Mouse (Mus musculus) heart, postnatal 14 days (tissue): ENCODE results near the gene Grin2d. TPM values are rescaled to one million over a fixed set of nuclear protein-coding genes. Genes with fewer than 3 reads are reported as not detected.
"Not testable (repeated sequence)": the region's sequence is repeated elsewhere in the genome, so short reads cannot be mapped to it uniquely, and the experiment has no call there.

Experiments
- DNase-seq, 2 experiments: peaks; one replicate each; pipeline ENCODE4 v3.0.0; 2021 to 2022
- intact Hi-C: fragments of 180-260 bp; cut with DNase I; formaldehyde crosslinking; loops from one replicate; pipeline ENCODE4 v1.15.1; 2025
- total RNA-seq, 2 experiments: library from RNA; stranded (reverse); gene quantifications; 2 replicates each; pipeline ENCODE4 v1.2.3; 2021

Gene Grin2d
- total RNA-seq, 2 experiments from 2014 or later: 0.34 to 0.41 TPM

GRCm38 (mm10) chr7:45902481-45903002, 24.4 kb upstream of the Grin2d start:
- intact Hi-C loops: no loop called here
- no peak for DNase-seq

- intact Hi-C loops: no loop called here
- no peak for DNase-seq
These were observed 23.4 kb upstream of the Grin2d start for GRCm38 (mm10) chr7:45901562-45901961.

- intact Hi-C loops: not testable (repeated sequence)
These were observed 19.9 kb upstream of the Grin2d start for GRCm38 (mm10) chr7:45898125-45898524.

DNA sequence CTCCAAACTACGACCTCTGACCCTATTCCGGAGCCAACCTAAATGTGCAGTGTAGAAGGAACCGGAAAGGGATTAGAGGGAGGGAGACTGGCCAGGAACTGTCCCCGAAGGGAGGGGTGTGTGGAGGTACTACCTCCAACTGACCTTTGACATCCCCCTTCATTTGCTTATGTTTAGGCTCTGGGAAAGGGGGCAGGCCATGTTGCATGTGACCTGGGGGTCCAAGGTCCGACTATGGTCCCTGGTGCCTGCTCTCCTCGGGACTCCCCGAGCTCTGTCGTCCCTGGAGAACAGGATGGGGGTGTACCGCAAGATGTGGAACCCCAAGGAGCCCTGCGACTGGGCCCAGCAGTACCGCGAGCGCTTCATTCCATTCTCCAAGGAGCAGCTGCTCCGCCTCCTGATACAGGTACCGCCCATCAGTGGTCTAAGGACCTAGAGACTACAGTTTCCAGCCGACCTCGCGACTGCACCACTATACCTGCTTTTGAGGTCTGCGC, 19.1 kb upstream of the Grin2d start:
- DNase-seq: peak; percentile 44 to 61
- intact Hi-C loops: loop anchor here (2.0 kb wide), 2 partner anchors 23 to 25 kb away; partner anchors contain the start of genes Emp3 and Kdelr1

More at GRCm38 (mm10) chr7:45898125-45898524, 19.9 kb upstream of the Grin2d start:
- DNase-seq: not testable (repeated sequence)

DNA sequence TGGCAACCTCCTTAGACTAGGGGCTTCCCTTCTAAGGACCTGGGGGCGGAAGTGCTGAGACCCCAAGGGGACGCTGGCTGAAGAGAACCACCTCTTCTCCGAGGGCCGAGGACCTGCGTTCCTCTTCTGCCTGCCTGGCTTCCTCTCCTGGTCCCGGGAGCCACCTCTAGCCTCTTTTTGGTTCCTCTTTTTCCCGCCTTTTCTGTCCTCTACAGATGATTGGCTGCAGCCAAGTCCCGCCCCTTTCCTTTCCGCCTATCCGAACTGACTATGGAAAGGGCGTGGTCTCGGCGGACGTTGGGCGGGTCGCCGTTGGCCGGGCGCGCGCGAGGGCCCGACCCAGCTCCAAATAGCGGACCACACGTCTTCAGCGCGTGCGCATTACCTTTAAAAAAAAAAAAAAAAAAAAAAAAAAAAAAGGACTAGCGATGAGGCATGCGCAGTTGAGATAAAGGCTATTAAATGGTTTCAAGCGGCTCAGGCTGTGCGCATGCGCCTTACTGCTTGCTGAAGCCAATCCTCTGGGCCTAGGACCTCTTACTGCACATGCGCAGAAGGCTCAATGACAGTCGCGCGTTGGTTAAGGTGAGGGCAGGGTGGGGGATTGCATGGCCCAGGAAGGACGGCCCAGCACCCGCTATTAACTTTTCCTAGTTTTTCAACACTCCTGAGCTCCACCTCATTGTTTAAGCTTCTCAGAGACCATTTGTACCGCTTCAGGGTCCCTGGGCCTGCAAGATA, 18.5 kb upstream of the Grin2d start, which contains the start of the genes Syngr4 and Tmem143:
Syngr4 (minus strand) TSS at position 198 of the 741 bp plus-strand sequence.
Tmem143 (plus strand) TSS at position 425 of the 741 bp plus-strand sequence.
- intact Hi-C loops: loop anchor here (2.0 kb wide), 2 partner anchors 24 kb away; partner anchors contain the start of genes Emp3 and Kdelr1

DNA sequence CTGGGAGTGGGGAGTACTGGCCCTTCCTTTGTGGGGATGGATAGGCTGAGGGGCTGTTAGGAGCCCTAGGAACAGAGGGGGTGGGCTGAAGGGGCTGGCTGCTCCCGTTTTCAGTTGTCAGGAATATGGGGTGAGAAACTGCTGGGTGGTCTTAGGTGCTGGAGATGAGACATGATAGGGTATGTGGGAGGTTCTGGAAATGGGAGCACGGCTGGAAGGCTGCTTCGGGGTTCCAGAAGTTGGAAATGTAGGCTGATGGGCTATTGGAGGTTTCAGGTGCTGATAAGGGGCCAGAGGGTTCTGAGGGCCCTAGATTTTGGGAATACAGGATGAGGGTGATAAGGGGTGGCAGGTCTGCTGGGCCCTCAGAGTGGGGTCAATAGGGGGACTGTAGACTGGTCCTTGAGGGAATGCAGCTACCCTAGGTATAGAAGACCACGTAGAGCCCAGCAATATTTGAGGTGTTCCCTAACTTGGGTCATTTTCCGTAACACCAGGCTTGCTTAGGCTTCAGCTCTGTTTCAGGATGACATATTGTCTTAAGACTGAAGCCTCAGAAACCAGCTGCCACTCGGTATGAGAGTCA, 17.8 kb upstream of the Grin2d start:
- no peak for DNase-seq
- intact Hi-C loops: loop anchor here (2.0 kb wide), 2 partner anchors 23 to 25 kb away; partner anchors contain the start of genes Emp3 and Kdelr1

More for the DNA sequence above, 18.5 kb upstream of the Grin2d start, which contains the start of the genes Syngr4 and Tmem143:
- peak; percentile 97 for DNase-seq

GRCm38 (mm10) chr7:45892651-45893050, 14.5 kb upstream of the Grin2d start:
- no peak for DNase-seq
- intact Hi-C loops: no loop called here

DNA sequence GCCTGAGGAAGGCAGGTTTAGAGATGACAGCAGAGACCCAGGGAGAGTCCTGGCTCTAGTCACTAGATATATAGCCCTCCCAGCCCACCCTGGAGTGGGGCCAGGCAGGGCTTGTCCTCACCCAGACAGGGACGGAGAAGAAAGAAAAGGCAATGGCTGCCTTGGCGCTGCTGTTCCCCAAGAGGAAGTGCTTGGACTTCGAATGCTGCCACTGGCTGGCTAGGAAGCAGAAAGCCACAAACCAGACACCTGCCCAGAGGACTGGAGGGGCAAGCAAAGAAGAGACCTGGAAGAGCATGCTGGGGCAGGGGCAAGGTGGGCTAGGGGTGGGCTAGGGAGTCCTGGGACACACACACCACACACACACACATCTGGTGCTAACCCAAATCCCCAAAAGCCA, 9.1 kb upstream of the Grin2d start:
- intact Hi-C loops: no loop called here

DNA sequence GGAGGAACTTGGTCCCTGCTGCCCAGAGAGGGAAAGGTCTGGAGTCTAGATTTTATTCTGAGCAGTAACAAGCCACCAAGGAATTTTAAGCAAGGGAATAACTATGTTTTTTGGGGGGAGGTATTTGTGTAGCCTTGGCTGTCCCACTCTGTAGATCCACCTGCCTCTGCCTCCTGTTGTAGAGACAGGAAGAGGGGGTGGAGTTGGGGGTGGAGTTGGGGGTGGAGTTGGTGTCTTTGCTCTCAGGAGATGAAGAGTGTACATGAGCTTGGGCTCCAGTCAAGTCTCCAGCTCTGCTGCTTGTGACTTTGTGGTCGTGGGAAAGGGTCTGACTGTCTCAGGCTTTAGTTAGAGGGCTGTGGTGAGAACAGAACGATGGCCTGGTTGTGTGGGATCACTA, 2.8 kb upstream of the Grin2d start:
- intact Hi-C loops: no loop called here

More for the DNA sequence above, 9.1 kb upstream of the Grin2d start:
- no peak for DNase-seq

GRCm38 (mm10) chr7:45880531-45880930, 2.4 kb upstream of the Grin2d start:
- no peak for DNase-seq
- intact Hi-C loops: no loop called here

More for the DNA sequence above, 2.8 kb upstream of the Grin2d start:
- no peak for DNase-seq

DNA sequence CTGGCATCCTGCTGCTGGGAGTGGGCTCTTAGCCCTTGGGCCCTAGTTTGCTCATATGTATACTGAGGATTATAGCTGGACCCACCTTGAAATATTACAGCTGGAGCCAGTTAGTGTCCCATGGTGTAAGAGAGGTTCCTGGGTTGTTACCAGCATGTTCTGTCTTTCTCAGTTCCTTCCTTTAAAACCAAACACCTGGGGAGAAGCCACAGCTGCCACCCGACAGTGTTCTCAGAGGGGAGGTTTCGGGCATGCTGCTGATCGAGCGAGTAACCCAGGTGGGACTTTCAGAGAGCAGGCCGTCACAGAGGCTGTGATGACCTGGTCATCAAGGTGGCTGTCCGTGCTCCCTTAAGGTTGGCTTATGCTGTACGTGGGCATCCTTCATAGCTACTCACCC, 1.3 kb downstream of the Grin2d start:
- intact Hi-C loops: no loop called here

DNA sequence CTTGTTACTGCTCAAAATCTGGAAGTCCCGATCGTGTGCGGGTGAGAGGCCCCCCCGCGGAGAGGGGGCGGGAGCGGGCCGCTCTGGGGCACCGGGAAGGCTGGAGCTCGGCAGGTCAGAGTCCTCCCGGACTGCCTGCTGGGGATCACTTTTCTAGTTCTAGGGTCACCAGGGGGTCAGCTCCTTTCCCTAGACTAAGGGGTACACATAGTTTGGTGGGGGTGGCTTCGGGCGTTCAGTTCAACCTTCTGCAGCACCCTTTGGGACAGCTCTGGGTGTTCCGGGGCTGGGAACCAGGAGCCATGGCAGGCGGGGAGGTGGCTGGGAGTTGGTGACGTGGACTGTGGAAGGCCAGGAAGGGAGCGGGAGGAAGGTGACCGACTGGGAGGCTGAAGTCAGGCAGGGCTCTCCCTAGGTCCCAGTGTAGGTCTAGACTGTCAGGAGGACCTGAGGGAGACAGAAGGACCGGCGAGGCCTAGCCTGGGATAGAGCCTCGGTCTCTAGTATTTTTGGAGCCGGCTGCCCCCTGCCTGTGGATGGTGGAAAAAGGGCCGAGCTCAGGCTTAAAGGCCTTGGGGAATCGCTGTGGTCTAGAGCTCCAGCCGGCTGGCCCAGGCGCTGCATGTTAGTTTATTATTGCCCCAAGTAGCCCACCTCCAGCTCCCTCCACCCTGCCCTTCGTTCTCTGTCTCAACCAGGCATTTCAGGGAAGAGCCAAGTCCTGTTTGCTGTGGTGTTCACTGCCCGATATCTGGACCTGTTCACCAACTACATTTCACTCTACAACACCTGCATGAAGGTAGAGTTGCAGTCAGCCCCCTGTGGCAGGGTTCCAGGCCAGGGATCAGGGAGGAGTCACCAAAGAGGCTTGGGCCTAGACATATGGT, 4.9 kb downstream of the Grin2d start:
- intact Hi-C loops: loop anchor here (2.0 to 5.0 kb wide), 4 partner anchors 23 to 134 kb away; partner anchors contain the start of genes Ccdc114, Syngr4 and Tmem143
- peak; percentile 65 to 71 for DNase-seq

More for the DNA sequence above, 1.3 kb downstream of the Grin2d start:
- DNase-seq: no peak

DNA sequence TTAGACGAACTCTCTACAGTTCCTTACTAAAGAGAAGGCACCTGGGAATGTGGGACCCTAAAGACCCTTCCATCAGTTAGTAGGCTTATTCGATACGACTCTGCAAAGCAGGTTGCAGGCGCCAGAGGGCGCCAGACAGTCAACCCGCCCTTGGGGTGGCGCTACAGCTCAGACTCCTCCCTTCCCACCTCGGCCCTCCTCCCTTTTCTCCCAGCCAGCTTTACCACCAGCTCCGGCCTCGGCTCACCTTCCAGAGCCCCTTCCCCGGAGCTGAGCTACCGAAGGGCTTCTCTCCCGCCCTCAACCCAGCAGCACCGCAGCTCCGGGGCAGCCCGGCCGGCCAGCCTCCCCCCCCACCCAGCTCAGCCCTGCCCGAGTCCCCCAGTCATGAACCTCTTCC, 5.6 kb downstream of the Grin2d start, which contains the start of gene Kdelr1:
Kdelr1 (plus strand) TSS at position 149 of the 400 bp plus-strand sequence.
- peak; percentile 92 to 94 for DNase-seq
- intact Hi-C loops: loop anchor here (2.0 to 5.0 kb wide), 4 partner anchors 24 to 135 kb away; partner anchors contain the start of genes Ccdc114, Syngr4 and Tmem143

- no peak for DNase-seq
- intact Hi-C loops: loop anchor here (5.0 kb wide), 1 partner anchor 137 kb away; no protein-coding TSS in a partner anchor
These were observed 7.7 kb downstream of the Grin2d start for GRCm38 (mm10) chr7:45870282-45871058.

DNA sequence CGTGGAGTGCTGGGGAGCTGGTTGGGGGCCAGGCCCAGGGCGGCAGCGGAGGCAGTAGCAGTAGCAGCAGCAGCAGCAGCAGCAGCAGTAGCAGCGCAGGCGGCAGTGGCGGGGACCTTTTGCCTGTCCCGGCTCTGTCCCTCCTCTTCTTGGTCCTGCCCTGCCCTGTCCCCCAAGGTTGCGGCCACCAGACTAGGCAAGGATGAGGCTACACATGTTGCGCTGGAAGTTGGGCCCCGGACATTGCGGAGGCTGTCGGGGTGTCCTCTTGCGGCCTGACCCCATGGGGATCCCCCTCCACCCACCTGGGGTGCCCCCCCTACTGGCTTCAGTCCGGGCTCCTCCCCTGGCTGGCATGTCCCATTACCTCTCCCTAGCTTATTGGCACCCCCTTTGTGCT, 8.4 kb downstream of the Grin2d start:
- peak in 1 of 2 experiments; percentile 32 for DNase-seq
- intact Hi-C loops: loop anchor here (5.0 kb wide), 1 partner anchor 138 kb away; no protein-coding TSS in a partner anchor

DNA sequence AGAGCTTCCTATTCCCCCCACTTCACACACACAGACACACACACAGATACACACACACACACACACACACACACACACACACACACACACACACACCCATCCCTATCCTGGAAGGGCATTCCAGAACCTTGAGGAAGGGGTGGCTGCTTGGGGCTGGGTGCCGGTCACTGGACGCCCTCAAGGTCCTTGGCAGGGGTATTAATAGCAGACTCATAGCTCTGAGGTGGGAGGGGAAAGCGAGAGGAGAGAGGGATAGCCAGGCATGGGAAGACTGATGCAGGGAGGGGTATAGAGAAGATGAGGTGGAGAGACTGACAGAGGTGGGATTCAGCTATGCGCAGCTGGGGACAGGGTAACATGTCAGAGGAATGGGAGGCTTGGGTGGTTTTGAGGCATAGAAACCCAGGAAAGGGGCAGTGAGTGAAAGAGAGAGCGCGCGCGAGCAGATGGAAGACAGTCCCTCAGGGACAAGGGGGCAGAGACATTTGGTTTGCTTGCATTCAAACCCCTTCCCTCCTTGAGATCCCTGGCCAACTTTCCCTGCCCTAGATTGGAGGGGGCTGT, 9.0 kb downstream of the Grin2d start:
- intact Hi-C loops: no loop called here
- peak in 1 of 2 experiments; percentile 35 for DNase-seq

DNA sequence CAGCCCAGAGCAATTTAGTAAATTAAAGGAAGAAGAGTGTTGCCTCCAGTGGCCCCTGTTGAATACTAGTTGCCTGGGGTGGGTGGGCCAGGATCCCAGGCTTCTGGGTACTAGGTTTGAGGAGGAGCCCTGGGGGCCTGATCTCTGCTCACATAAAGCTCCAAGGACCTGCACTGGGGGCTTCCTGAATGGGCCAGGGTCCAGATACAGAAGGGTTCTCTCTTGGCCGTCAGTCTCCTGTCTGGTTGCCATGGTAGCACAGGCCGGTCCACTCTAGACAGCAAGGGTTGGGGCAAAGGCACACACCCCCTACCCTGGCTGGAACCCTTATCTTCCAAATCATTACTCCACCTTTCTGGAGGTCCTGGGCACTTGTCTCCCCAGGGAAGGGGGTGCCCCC, 10.3 kb downstream of the Grin2d start:
- DNase-seq: no peak
- intact Hi-C loops: no loop called here
